Mouse (Mus musculus) hindbrain, embryonic 15.5 days (tissue): Measurements from ENCODE around the gene Bax. TPM values are rescaled to one million over a fixed set of nuclear protein-coding genes. Genes with fewer than 3 reads are reported as not detected.
"Not testable (repeated sequence)": the region's sequence is repeated elsewhere in the genome, so short reads cannot be mapped to it uniquely, and the experiment has no call there.

Source experiments
- ATAC-seq: fragments of 200-750 bp; cut with Nextera tagmentation; 2 replicates; pipeline ENCODE4 v1.8.0; 2017; ENCODE audit warnings: low read depth, moderate number of reproducible peaks, moderate TSS enrichment; ENCODE audit not compliant: low FRiP score
- H3K27ac ChIP-seq: fragments of 300-500 bp; sonication (generic); replicated peaks from 2 replicates; pipeline ENCODE4 v1.5.1; 2015; ENCODE audit warnings: mild to moderate bottlenecking, inconsistent platforms
- H3K27me3 ChIP-seq: fragments of 300-500 bp; sonication (generic); 2 replicates; pipeline ENCODE4 v1.6.1; 2015; ENCODE audit warnings: control low read depth, inconsistent platforms
- H3K36me3 ChIP-seq: fragments of 300-500 bp; sonication (generic); 2 replicates; pipeline ENCODE4 v1.6.1; 2015; ENCODE audit warnings: control low read depth, inconsistent platforms
- H3K4me1 ChIP-seq: fragments of 300-500 bp; sonication (generic); replicated peaks from 2 replicates; pipeline ENCODE4 v1.6.1; 2015; ENCODE audit warnings: control low read depth, inconsistent platforms
- H3K4me2 ChIP-seq: fragments of 300-500 bp; sonication (generic); 2 replicates; pipeline ENCODE4 v1.6.1; 2015; ENCODE audit warnings: moderate library complexity, mild to moderate bottlenecking, inconsistent platforms
- H3K4me3 ChIP-seq: fragments of 300-500 bp; sonication (generic); 2 replicates; pipeline ENCODE4 v1.5.1; 2015; ENCODE audit warnings: mild to moderate bottlenecking, inconsistent platforms
- H3K9ac ChIP-seq: fragments of 300-500 bp; sonication (generic); 2 replicates; pipeline ENCODE4 v1.6.1; 2015; ENCODE audit warnings: inconsistent platforms
- H3K9me3 ChIP-seq: fragments of 300-500 bp; sonication (generic); 2 replicates; pipeline ENCODE4 v1.6.1; 2016; ENCODE audit warnings: control low read depth, inconsistent platforms
- WGBS: fragments of 180-500 bp; shearing (Covaris S2); methylation state at CpG from one replicate; pipeline ENCODE4 v1.1.7; 2015; 5-methylcytosine and 5-hydroxymethylcytosine counted together
- polyA plus RNA-seq: library from polyadenylated mRNA; unstranded; fragments of >200 nt; fragmentation: Nextera tagmentation; extraction: Ambion mirVana; gene quantifications from 2 replicates; pipeline ENCODE4 v1.2.1, GENCODE M21; 2015

Gene Bax
- polyA plus RNA-seq, 1 experiment from 2014 or later = 250 TPM

DNA sequence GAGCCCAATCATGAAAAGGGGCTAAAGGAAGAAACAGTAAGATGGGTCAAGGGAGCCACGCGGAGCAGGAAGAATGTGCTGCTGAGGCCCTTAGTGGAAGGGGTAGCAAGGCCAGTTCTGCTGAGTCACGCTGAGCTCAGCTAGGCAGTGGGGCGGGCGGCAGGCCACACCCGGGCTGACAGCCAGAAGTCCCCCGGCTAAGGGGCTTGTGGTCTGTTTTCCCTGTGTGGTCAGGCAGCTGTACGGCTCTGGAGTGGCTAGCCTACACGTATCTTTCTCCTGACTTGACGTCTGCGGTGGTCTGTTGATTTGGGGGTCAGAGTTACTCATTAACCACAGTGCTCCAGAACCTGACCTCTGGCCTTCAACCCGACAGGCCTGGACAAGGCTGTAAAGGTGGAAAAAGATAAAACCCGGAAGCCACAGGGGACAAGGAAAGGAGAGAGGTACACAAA, 5.8 kb downstream of the Bax start:
- Histone ChIP-seq H3K27ac (peak overlapping the region; percentile 95), H3K9me3 (no peaks in the 10 kb centered on the region), H3K4me3 (0 out of 2 replicates have a peak overlapping the region, but pooled peaks have one; percentile 5), H3K27me3 (no peaks in the 10 kb centered on the region), H3K4me1 (peaks cover 58% of the 10 kb centered on the region), H3K9ac (no peak overlapping the region), H3K36me3 (peaks cover 34% of the 10 kb centered on the region), H3K4me2 (peak overlapping the region; percentile 64; the same call in 1 of the 2 replicates)
- 23% methylated on average over 13 of the region's 13 CpGs for WGBS
- no peak for ATAC-seq

DNA sequence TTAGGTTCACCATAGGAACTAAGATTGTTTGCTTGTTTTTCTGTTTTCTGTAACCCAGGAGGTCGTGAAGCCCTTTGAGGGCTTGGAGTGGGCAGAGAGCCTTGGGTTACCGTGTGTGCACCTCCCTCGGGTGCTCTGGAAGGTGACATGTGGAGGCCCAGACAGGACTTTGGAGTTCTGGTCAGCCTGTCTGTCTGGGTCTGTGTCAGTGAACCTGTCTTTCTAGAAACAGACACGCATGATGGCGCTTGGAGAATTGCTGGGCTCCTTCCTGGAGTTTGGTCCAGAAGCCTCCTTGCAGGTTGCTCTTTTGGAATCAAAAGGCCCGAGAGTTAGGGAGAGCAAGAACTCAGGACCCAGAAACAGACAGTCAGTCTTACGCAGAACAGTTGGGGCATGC, 6.3 kb downstream of the Bax start:
- no peaks in the 10 kb centered on the region for H3K27me3 ChIP-seq
- H3K4me1 ChIP-seq = peaks cover 53% of the 10 kb centered on the region
- peak overlapping the region; percentile 95 for H3K27ac ChIP-seq
- H3K9me3 ChIP-seq = no peaks in the 10 kb centered on the region
- peak overlapping the region; percentile 39; the same call in 1 of the 2 replicates for H3K9ac ChIP-seq
- H3K4me3 ChIP-seq = peak overlapping the region; percentile 77
- H3K36me3 ChIP-seq = peaks cover 33% of the 10 kb centered on the region
- WGBS = 73% methylated on average over 7 of the region's 7 CpGs
- ATAC-seq = no peak; the same call in 1 of the 2 replicates
- peak overlapping the region; percentile 64 for H3K4me2 ChIP-seq

DNA sequence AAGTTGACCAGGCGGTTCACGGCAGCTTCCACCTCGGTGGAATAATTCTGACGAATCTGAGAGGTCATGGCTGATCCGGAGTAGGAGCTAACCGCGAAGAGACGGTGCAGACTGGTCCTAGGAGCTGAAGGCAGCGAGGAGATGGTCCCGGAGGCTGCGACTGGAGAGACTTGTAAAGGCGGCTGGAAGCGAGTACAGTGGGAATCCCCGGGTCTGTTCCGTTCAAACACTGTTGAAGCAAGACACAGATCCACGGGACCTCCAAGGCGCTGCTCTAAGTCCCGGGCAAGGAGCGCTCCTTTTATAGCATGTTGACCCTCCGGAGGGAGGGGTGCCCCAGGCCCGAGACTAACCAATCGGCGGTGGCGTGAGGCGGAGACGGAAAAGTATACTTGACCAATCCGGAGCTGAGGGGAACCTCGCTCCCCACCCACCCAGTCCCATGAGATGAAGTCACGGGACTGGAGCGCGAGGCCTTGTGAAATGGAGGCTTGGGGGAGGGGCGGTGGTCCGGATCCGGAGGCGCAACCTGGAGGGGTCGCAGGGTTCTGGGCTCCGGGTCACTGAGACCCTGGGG, 7.0 kb downstream of the Bax start, which contains the start of gene Ftl1:
Gene Ftl1, minus strand, starts transcription at position 321 of the 577 bp plus-strand sequence.
- H3K27me3 ChIP-seq, H3K9me3 ChIP-seq: not testable (repeated sequence)
- Histone ChIP-seq H3K4me3 (peak within 1 kb of the TSS; percentile 77), H3K4me2 (peak within 1 kb of the TSS; percentile 87), H3K4me1 (peaks cover 46% of the 10 kb centered on the region), H3K36me3 (peaks cover 27% of the 10 kb centered on the region), H3K9ac (peak within 1 kb of the TSS; percentile 86), H3K27ac (peak within 1 kb of the TSS; percentile 95)
- under 1% methylated on average over 28 of the region's 37 CpGs for WGBS
- peak; percentile 97 for ATAC-seq

DNA sequence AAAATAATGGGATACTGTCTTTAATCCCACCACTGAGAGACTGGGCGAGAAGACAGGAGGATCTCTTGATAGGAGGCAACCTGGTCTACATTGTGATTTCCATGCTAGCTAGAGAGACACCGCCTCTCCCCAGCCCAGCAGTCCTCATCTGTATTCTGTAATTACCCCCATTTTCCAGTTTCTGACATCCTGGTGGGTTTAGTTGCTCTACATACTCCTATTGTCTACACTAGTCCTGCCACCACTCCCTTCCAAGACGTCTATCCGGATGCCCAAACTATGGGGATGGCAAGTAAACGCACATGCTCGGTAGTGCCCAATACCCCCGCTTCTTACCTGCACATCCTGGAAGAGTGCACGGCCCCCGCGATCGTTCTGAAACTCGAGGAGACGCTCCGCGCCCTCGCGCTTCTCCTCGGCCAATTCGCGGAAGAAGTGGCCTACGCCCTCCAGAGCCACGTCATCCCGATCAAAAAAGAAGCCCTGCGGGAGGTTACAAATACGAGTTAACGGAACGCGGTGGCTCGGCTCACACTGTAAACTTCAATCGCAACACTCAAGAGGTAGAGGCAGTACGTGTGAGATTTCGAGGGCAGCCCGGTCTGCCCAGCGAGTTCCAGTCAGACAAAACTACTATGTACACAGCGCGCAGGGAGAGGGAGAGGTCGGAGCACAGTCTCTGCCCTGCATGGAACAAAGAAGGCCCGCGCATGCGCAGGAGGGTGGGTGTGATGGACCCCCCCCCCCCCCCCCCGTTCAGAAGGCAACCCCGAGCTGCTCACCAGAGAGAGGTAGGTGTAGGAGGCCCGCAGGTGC, 7.7 kb downstream of the Bax start:
- Histone ChIP-seq H3K9ac (peak overlapping the region; percentile 86), H3K4me3 (peak overlapping the region; percentile 77), H3K4me2 (peak overlapping the region; percentile 87), H3K27me3 (no peaks in the 10 kb centered on the region), H3K27ac (peak overlapping the region; percentile 95), H3K9me3 (no peaks in the 10 kb centered on the region), H3K36me3 (peaks cover 27% of the 10 kb centered on the region), H3K4me1 (peaks cover 44% of the 10 kb centered on the region)
- ATAC-seq = peak; percentile 71; the same call in 1 of the 2 replicates
- under 1% methylated on average over 40 of the region's 43 CpGs for WGBS

DNA sequence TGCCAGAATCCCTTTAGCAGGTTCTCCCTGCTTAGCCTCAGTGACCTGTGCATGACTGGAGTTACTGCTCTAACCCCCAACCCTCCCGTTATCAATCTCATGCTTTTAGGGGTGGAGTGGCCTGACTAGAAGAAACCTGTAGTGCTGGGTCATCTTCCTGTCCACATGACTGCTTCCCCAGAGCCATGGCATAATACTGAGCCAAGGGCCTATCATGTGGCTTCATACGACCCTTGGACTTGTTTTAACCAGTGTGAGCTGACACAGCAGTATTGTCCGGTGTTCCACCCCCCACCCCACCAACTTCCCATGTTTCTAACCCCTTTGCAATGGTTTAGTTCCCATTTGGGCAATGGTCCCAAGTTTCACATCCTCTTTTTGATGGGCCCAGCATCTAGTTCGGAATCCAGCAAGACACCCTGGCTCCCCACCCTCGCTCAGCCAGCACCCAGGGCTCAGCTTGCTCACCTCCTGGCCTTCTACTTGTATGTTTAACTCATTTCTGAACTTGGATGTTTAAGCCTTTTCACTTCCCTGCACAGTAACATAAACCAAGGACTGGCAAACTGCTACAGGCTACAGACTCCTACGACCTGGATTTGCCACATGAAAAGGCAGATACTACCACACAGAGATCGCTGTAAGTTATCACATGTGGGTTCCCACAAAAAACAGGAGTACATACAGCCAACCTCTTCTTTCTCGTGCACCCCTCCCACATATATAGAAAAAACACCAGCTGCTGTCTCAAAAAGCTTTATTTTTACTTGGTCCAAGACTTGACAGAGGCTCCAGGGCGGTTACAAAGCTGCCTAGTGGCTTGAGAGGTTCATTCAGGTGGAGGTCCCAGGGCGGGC, 9.3 kb downstream of the Bax start:
- peak overlapping the region; percentile 86 for H3K9ac ChIP-seq
- H3K9me3 ChIP-seq = no peaks in the 10 kb centered on the region
- 61% methylated on average over 10 of the region's 10 CpGs for WGBS
- H3K4me1 ChIP-seq = peaks cover 39% of the 10 kb centered on the region
- peak overlapping the region; percentile 77 for H3K4me3 ChIP-seq
- H3K27ac ChIP-seq = peak overlapping the region; percentile 95
- H3K4me2 ChIP-seq = peak overlapping the region; percentile 87
- ATAC-seq = no peak
- H3K36me3 ChIP-seq = peaks cover 33% of the 10 kb centered on the region
- no peaks in the 10 kb centered on the region for H3K27me3 ChIP-seq

DNA sequence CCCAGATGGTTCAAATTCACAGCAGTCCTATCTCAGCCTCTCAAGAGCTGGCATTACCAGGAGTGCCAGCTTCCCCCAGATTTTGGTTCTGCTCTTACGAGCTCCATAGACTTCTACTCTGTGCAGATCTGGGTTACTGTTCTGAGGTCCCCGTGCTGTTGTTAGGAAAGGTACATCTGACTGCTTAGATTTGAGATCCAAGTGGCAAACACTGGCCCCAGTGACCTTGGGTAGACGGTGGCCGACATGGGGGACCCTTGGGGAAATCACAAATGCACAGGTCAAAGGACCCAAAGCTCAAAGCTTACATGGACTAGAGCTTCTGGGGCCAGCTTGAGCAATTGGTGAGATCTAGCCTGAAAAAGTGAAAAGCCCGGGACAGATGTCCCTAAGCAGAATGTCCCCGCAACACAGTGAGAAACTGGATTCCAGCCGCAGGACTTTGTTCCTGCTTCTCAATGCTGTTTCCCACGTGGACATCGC, 9.9 kb downstream of the Bax start:
- H3K27me3 ChIP-seq = no peaks in the 10 kb centered on the region
- peak overlapping the region; percentile 87 for H3K4me2 ChIP-seq
- no peak for ATAC-seq
- peak overlapping the region; percentile 95 for H3K27ac ChIP-seq
- peaks cover 33% of the 10 kb centered on the region for H3K36me3 ChIP-seq
- WGBS = 49% methylated on average over 9 of the region's 9 CpGs
- H3K9ac ChIP-seq = peak overlapping the region; percentile 86; the same call in 1 of the 2 replicates
- H3K4me1 ChIP-seq = peaks cover 39% of the 10 kb centered on the region
- H3K4me3 ChIP-seq = peak overlapping the region; percentile 77
- no peaks in the 10 kb centered on the region for H3K9me3 ChIP-seq

DNA sequence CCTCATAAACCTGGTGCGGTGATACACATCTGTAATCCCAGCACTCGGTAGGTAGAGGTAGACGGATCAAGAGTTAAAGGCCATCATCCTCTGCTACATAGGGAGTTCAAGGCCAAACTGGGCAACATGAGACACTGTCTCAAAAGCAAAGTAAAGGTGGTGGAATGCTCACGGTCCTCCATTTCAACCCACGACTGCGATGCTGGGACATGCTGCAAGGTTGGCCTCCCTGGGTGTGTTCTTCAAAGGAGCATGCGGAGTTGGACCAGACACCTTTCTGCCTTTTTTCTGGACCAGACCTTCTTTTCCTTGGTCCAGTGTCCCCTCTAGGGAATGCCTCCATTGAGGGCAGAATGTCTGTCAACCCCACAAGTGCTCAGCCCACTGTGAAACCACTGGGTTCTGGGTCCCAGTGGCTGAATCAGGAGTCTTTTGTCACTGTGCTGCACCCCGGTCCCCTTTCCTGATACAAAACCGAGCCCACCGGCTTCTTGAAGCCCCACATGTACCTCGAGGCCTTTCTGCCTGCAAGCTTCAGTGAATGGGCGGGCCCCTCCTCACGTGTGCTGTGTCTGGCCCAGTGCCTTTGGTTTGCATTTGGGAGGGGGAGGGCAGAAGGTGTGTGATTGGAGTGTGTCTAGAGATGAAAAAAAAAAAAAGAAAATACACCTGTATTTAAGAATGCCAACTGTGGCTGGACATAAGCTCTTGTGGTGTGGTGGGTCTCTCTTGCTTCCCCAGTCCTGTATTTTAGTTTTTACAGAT, 10.6 kb downstream of the Bax start:
- H3K4me1 ChIP-seq = peaks cover 36% of the 10 kb centered on the region
- H3K9ac ChIP-seq = no peak overlapping the region
- H3K27ac ChIP-seq = peak overlapping the region; percentile 95; the same call in 1 of the 2 replicates
- H3K36me3 ChIP-seq = peaks cover 31% of the 10 kb centered on the region
- H3K9me3 ChIP-seq = no peaks in the 10 kb centered on the region
- no peak overlapping the region for H3K4me3 ChIP-seq
- H3K27me3 ChIP-seq = no peaks in the 10 kb centered on the region
- no peak for ATAC-seq
- WGBS = 77% methylated on average over 13 of the region's 13 CpGs
- no peak overlapping the region for H3K4me2 ChIP-seq

DNA sequence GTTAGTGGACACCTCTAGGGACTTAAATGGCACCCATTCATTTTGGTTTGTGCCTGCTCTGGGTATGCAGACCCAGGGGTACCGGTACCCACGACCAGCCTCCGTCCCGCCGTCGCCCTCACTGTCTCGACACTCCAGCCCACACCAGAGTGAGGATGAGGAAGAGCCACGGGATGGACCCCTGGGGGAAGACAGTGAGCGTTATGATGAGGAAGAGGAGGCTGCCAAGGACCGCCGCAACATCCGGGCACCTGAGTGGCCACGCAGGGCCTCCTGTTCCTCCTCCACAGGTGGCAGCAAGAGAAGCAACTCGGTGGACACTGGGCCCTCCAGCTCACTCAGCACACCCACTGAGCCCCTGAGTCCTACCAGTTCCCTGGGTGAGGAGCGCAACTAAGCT, 11.7 kb downstream of the Bax start:
- Histone ChIP-seq H3K27ac (no peak overlapping the region), H3K9me3 (no peaks in the 10 kb centered on the region), H3K9ac (no peak overlapping the region), H3K4me2 (no peak overlapping the region), H3K36me3 (peaks cover 34% of the 10 kb centered on the region), H3K27me3 (no peaks in the 10 kb centered on the region), H3K4me1 (peaks cover 24% of the 10 kb centered on the region), H3K4me3 (no peak overlapping the region)
- WGBS = 91% methylated on average over 15 of the region's 15 CpGs
- ATAC-seq = no peak

DNA sequence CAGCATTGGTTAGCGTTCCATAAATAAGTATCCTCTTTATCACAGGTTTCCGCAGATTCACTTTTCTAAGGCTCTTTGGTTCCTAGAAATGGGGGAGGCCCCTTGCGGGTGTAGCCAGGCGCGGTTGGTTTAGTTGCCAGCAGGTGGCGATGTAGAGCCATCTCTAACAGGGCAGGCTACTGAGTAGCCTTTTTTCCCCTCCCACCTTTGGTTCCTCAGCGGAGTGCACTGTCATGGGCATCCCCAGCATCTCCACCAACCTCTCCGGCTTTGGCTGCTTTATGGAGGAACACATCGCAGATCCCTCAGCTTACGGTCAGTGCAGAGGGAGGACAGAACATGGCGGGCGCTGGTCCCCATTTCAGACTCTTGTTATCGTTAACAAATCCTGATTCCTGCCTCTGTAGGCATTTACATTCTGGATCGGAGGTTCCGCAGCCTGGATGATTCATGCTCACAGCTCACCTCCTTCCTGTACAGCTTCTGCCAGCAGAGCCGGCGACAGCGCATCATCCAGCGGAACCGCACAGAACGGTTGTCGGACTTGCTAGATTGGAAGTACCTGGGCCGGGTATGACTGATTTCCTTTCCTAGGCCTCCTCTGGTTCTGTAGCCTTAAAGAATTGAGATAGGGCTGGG, 15.2 kb downstream of the Bax start:
- Histone ChIP-seq H3K4me2 (0 out of 2 replicates have a peak overlapping the region, but pooled peaks have one; percentile 7), H3K36me3 (peaks cover 29% of the 10 kb centered on the region), H3K4me1 (0 out of 2 replicates have a peak, but pooled peaks cover 4% of the 10 kb centered on the region), H3K27me3 (no peaks in the 10 kb centered on the region), H3K9me3 (no peaks in the 10 kb centered on the region), H3K27ac (no peak overlapping the region), H3K9ac (no peak overlapping the region), H3K4me3 (peak overlapping the region; percentile 3; the same call in 1 of the 2 replicates)
- 52% methylated on average over 23 of the region's 23 CpGs for WGBS
- peak; percentile 70 for ATAC-seq

DNA sequence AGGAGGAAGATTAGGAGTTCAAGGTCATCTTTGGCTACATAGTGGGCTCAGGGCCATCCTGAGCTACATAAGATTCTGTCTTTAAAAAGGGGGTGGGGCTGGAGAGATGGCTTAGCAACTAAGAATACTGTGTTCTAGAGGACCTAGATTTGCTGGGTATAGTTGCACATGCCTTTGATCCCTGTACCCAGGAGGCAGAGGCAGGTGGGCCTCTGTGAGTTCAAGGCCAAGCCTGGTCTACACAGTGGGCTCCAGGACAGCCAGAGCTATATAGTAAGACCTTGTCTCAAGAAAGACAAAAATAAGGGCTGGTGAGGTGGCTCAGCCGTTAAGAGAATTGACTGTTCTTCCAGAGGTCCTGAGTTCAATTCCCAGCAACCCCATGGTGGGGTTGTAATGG, 16.7 kb downstream of the Bax start:
- H3K9me3 ChIP-seq = no peaks in the 10 kb centered on the region
- H3K4me2 ChIP-seq = no peak overlapping the region
- 95% methylated on average over 1 of the region's 1 CpGs for WGBS
- H3K9ac ChIP-seq = no peak overlapping the region
- no peak overlapping the region for H3K27ac ChIP-seq
- no peaks in the 10 kb centered on the region for H3K27me3 ChIP-seq
- no peak overlapping the region for H3K4me3 ChIP-seq
- no peak for ATAC-seq
- H3K4me1 ChIP-seq = no peaks in the 10 kb centered on the region
- H3K36me3 ChIP-seq = peaks cover 29% of the 10 kb centered on the region
